Mouse (Mus musculus) brain, embryonic 14.5 days (tissue): ENCODE data around the gene Cd2bp2.

Experiments used
- CTCF ChIP-seq: fragments of 200-500 bp; IDR thresholded peaks from 2 replicates; pipeline ENCODE4 v1.5.1; 2012; ENCODE audit warnings: inconsistent platforms, mild to moderate bottlenecking, moderate library complexity, borderline replicate concordance; ENCODE audit not compliant: insufficient read depth, insufficient read length; ENCODE audit errors: extremely low read depth
- POLR2A ChIP-seq: fragments of 200-500 bp; IDR thresholded peaks from 2 replicates; pipeline ENCODE4 v1.6.1; 2012; ENCODE audit warnings: mild to moderate bottlenecking, inconsistent platforms, borderline replicate concordance; ENCODE audit not compliant: poor library complexity, insufficient read depth, insufficient read length, severe bottlenecking; ENCODE audit errors: extremely low read depth

GRCm38 (mm10) chr7:127185601-127186000, 10.2 kb downstream of the Cd2bp2 start:
- TF ChIP-seq POLR2A (no peak), CTCF (peak; percentile 44; the same call in 1 of the 2 replicates)
